Mouse (Mus musculus): ENCODE data around the gene Lmo1.

The Lmo1 gene

DNA sequence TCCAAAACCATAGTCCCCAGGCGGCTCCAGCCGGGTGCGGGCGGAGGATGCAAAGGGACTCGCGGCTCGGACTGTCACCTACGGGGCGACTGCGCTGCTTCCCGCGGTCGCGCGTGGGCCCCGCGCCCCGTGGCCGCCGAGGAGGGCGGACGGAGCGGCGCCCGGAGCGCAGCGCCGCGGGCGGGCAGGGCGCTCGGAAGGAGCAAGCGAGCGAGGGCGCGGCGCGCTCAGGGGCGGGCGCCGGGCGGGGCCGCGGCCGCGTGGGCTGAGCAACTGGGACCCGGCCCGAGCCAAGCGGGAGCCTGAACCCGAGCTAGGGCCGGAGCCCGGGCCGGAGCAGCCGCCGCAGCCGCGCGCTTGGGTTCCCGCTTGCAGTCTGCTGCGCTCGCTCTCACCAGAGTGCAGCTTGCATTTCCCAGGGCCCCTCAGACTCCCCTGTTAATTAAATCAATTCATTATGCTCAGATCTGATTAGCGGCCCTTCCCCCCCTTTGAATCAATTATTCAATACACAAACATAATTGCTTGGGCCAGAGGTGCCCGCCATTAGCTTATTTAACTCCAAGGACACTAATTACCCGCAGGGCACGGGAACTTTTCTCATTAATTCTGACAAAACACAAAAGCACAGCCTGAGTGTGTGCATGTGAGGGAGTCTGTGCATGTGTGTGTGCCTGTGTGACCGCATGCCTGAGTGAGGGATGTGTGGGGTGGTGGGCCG, at the start of gene Lmo1:
Gene Lmo1 (minus strand): TSS at position 259 of the 721 bp plus-strand sequence.
- DNase-seq, result peak; percentile 93

DNA sequence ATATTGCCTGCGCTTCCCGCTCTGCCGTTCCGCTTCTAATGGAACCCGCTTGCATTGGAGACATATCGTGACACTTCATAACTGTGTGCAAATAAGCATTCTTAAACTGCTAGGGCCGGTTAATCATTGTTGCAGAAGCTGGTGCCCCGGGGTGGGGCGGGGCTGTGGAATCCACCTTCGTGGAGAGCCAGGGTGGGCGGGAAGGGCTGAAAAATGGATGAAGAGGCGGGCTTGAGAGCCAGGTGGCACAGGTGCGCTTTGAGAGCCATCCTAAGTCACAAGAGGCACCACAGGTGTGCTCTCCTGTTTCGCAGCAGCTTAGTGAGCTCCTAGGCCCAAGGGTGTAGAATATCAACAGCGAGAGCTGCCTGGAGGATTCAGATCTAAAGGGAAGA, 46.7 kb upstream of the Lmo1 start:
- DNase-seq, result no peak

DNA sequence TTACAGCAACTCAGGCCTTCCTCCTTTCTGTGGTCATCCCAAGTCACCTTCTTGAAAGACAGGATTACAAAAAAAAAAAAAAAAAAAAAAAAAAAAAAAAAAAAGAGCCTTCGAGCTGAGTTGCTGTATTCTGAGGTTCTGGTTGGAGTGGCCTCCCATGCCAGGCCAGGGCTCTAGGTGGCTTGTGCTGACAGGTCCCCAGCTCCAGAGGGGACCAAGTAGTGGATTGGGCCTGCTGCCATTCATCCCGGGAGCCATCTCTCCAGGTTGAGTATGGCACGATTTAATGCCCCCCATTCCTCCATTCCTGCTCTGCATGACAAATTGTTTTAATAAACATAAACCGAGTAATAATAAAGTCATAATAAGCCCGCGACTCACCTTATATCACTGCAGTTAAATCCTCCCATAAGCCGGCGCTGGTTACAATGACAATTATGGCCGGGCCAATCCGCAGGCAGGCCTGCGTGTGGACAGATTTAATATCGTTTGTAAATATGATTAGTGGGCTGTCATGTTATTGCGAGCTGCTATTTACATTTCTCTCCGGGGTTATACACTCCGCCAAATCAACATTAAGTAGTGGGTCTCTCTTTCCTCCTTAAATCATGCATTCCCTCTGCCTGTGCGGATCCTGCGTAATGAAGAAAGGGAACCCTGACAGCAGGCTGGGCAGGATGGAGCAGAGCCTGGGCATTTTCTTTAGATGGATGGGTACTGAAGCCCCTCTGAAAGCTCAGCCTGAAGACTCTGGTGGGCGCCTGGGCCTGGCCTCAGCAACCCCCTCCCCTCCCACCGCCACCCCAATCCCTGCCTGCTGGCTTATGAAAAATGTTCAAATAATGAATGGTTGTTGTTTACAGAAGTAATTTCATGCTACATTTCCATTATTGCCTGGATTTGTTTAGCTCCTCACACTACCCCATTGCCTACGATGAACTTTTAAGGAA, 46.0 kb upstream of the Lmo1 start:
- DNase-seq, result peak; percentile 74

DNA sequence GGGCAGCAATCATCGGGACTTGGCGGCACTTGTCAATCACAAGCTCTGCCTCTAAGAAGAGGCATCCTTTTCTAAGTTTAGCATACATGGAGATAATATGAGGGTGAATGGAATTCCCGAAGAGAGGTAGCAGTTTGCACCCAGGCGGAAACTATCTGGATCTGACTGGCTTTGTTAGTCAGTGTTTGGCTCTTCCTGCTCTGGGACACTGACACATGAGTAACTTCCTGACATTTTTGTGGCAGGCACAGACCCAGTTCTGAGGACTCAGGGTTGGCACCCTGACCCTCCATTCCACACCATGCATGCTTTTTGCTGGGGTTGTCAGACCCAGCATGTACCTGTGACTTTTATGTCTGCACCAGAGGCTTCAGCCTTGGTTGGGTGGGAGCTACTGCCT, 45.0 kb upstream of the Lmo1 start:
- peak; percentile 57 for DNase-seq

DNA sequence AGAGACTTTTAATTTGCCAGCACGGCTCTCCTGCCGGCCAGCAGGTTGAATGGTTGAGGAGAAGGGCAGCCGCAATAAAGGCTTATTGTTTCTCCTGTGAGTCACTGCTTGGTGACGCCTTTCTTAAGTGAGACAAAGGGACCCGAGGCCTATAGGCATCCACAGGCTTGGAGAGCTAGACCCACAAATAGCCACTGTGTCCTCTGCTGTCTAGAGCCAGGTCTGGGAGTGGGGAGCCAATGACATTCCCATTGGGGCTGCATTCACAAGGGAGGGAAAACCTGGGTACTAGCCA, 43.9 kb upstream of the Lmo1 start:
- no peak for DNase-seq

DNA sequence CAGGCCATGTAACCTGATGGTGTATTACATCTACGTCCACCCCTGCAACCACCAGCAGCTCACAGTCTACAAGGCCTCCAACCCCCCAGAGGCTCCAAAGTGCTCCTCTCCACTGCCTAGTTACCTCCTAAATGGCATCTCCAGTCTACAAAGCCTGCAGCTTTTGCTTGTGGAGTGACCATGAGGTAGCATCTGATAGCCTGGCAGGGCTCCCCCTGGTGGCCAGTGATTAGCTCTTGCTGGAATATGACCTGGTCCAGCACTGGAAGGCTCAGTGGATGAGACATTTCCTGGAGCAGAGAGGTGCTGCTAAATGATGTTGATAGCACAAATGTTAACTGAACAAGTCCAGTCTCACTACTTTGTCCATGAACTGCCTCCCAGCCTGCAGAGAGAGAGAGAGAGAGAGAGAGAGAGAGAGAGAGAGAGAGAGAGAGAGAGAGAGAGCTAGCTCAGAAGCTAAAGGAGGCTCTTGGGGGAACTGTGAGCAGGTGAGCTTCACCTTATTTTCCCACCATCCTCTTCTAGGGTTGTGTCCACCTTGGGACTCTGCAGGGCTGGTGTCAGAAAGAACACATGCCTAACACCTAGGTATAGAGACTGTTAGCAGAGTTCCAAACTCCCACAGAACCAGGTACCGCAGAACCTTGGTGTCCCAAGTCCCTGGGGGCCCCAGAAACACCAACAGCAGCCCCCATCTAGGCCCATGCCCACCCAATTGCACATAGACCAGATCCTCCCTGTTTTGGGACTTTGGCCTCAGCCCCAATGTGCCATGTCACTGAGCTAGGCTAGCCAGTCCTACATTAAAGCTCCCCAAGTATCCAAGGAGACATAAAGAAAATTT, 43.3 kb upstream of the Lmo1 start:
- DNase-seq, result peak; percentile 95

DNA sequence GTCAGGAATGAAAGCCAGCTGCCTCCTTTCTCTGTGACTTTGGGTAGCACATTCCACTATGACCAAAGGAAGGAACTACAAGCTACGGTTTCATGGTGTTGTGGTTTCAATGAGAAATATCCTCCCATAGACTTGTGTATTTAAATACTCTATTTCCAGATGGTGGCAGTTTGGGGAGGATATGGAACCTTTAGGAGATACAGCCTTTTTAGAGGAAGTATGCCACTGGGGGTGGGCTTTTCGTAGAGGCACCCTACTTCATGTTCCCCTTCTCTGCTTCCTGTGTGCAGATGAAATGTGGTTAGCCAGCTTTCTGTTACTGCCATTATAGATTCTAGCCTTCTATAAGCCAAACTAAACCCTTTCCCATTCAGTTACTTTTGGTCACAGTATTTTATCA, 34.8 kb upstream of the Lmo1 start:
- DNase-seq, result peak; percentile 90

DNA sequence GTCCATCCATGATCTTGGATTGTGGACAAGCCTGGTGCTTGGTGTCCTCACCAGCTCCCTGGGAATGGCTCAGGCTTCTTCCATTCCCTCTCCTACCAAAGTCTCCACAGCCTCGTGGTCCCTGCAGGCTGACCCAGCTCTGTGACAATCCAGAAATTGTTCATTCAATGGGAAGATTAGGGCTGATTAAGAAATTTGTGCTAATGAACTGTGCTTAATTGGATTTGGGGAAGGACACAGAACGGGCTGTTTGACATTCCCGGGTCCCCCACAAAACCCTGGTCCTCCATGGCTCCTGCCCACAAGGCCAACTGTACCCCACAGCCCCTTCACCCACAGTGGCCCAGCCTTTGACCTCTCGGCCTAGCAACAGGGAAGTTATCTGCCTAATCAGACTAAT, 32.8 kb upstream of the Lmo1 start:
- peak; percentile 63 for DNase-seq

DNA sequence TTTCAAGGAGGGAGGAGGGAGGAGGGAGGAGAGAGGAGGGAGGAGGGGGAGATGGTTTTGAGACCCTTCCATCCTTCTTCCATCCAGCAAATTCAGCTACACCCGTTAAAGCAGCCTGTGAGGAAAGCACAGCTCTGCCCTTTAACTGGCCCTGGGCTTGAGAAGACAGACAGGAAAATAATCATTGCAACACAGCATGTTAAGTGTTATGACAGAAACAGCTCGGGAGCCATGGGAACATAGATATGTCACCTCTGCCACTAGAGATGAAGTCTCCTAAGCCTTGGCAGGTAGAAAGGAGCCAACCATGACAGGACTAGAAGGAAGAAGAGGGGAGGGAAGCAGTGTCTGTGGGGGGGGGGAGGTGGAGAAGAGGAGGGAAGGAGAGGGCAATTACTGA, 31.4 kb upstream of the Lmo1 start:
- DNase-seq, result peak; percentile 76

DNA sequence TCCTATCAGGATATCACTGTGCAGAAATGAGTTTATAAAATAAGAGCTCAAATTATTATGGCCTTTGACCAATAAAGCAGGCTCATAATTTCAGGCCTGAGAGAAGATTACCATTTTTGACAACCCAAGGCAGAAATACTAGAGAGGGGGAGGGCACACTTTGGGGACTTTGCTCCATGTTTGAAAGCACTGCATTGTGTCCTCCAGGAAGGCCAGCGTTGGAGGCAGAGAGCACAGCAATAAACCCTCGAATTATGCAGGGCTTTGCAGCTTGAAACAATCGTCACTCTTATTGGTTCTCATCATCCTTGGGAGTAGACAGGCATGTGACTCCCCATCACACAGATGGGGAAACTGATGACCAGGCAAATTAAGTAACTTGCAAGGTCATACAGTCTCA, 28.1 kb upstream of the Lmo1 start:
- DNase-seq, result peak; percentile 42

DNA sequence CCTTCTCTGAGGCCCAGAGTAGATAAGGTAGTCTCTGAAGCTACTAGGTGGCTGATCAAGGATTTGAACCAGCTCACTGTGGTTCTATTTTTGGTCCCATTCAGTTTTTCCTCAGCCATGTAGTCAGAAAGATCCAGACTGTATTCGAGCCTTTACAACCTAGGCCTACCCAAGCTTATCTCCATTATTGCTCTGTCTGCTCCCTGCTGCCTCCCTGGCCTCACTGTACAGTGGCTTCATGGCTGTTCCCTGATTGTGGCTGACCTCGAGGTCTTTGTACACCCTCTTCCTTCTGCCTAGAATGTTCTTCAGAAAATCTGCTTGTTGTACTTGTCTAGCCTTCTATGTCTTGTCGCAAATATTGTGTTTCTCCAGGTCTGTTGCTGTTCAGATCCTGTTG, 25.6 kb upstream of the Lmo1 start:
- DNase-seq, result no peak

DNA sequence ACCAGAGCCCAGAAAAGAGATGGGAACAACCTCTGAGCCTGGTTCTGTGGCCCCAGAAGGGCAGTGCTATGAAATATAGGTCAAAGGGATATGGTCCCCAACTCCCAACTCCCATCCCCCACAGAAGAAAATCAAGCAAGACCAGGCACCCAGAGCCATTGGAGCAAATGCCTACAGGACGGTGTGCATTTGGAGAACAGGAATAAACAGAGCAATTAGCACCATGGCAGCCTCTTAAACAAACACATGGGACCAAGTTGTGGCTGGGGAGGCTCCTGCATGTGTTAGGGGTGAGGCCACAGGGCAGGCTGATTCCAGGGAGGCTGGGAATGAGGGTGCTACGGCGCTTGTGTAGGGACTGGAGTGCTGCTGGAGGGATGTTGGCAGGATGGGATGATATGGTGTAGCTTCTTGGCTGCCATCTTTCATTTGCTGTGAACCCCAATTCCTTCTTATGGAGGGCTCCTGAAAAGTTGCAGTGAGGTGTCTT, 22.2 kb upstream of the Lmo1 start:
- peak; percentile 80 for DNase-seq

DNA sequence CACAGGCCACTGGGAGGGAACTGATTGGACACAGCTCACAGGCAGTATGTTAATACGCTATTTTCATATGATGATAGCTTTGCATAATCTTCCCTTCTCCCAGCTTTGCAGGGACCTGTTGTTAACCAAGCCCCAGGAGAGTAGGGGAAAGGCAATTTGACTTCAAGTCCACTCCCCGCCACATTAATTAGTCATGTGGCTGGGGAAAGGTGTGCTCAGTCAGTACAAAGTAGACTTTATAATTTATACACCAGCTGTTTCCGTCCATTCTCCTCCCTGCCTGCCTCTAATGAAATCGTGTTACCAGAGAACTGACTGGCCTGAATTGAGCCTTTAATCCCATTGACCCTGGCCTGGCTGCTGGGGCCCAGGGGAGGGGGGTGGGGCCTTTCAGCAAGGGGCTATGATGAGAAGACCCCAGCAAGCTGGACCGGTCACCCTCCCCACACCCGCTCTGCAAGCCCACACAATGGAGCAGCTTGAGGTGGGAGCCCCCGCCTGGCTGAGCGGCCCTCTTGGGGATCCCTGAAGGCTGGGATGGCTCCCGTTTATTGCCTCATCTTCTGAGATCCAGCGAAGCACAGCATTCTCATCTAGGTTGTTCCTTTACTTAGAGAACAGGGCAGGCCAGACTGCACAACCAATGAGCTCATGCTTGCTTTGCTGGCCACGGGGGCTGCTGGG, 21.5 kb upstream of the Lmo1 start:
- peak; percentile 96 for DNase-seq

DNA sequence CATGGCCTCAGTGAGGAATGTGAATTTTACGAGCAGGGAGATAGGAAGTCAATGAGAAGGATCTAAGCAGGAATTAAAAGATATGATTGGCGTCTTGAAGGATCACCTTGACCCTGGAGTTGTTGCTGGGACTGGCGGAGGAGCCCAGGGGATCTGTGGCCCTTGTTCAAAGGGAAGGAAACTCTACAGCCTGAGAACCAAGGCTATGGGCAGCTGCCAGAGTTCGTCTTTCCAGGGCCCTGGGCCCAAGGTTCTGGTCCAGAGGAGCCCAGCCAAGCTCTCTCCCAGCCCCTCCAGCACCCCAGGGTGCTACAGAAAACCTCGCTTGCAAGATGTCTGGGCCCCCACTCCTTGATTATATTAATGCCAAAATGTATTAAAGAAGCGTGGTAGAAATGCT, 21.0 kb upstream of the Lmo1 start:
- no peak for DNase-seq

DNA sequence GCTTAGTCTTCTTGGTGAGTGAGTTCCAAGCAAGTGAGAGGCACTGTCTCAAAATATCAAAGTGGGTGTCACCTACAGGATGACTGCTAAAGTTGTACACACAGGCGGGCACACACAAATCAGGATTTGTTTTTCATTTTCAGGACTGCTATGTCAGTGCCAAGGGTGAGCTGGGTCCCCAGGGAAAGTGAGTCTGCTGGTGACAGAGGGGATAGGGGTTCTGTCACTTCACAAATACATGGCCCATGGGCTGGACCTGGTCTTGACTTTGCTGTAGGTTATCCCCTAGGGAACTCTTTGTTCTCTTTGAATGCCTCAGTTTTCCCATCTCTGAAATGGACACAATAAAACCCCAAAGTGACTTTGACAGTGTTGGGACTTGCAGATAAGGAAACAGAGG, 19.8 kb upstream of the Lmo1 start:
- peak; percentile 81 for DNase-seq

DNA sequence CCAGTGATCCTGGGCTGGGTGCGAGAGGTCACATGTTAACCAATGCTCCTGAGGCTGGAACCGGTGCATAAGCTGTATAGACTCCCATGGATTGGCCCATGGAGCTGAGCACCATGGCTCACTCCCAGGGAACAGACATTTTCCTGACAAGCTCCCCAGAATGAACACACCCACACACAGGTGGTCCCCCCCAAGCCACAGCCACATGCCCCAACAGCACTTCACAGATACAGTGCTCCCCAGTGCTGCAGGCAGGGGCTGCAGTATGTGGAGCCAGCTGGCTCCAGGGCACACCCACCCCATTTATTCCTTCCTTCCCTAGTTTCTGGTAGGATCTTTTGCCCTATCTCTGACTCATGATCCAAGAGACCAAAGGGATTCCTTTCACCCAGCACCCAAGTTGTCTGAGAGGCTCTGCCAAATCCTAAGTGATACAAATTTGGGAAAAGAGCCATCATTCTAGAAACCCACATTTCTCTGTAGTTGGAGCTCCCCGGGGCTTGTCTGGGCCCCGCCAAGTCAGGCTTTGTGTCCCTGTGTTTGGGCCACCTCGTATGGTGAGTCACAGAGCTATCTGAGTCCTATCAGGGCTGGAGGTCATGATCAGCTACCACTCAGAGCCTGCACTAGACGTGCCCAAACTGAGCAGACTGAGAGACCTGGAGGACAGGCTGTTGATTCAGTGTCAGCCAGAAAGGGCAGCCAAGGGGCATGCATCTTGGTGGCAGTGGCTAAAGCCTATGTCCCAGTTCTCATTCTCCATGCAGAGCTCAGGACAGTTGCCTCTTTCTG, 12.4 kb upstream of the Lmo1 start:
- peak; percentile 94 for DNase-seq

DNA sequence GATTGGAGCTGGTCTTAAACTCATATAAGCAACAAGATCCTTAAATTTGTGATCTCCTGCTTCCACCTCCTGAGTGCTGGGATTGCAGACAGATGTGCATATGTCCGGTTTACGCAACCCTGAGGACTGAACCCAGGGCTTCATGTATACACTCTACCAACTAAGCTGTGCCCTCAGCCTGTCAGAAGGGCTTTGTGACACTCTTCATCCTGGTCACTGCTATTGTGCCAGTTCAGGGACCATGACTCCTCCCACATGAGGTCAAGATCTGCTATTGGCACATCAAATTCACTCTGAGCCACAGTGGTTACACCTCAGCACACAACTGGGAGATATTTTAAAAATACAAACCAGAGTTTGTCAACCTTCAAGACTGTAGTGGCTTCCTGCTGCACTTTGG, 11.0 kb upstream of the Lmo1 start:
- DNase-seq, result no peak

DNA sequence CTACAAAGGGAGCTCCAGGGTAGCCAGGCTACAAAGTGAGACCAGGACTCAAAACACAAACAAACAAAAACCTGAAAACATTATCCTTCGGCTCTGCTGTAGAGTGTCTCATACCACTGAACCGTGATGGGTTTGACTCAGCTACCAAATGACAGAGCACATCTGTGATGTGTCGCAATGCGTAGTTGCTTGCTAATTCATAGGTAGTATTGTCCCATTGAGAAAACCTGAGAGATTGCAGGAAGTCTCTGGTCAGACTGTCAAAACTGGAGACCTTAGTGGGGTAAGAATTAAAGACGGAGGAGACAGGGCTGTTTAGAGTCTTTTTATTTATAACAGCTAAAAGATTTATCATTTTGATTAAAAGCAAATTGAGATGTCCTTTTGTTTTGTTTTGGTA, 10.6 kb upstream of the Lmo1 start:
- DNase-seq, result no peak

DNA sequence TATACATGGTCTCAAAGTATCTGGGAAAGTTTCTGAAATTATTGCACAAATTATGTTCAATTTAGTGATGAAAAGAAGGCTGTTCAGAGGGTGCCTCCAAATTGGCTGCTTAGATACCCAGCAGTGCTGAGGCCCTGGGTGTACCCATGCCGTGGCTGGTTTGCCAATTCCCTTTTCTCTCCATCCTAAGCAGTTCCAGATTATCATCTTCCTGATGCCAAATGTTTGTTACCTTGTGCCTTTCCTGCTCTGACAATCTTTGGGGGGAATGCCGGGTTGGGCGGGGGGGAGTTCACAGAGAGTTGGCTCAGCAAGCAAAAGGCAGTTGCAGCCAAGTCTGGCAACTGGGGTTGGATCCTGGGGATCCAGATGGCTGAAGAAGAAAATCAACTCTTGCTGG, 1.7 kb upstream of the Lmo1 start:
- DNase-seq, result no peak

DNA sequence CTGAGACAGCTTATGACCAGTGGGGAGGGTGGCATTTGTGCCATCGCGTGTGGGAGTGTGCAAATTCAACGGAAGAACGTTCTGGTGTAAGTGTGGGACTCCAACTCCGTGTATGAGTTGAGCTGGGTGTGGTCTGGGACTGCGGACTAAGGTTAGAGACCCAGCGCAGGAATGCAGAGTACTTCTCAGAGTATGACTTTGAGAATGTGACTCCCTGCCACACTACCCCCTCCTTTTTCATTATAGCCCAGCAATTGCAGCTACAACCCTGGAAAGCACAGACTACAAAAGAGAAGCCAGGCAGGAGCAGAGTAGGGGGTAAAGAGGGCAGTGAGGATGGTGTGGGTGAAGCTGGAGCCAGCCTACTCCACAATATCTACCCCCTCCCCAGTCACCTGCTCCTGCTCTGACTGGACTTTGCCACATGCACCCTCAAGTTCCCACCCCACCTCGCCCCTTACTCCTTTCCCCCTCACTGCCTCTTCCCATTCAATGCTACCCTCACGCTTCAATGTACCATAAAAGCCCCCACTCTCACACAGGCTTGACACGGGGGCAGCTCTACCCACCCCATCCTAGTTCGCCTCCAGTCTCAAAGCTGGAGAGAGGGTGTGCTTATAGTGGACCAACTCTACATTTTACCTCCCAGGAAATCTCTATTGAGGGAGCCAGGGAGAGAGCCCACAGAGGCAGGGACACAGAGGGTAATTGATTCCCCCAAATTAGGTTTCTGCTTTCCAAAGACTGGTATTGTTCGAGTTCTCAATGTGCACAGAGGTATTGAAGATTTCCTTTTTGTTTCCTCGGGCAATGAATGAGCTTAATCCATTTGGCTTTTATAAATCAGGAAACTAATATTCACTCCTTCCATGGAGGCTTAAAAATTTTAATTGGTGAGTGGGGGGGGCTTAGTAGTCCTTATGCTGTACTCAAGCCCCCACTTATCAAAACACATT, 941 bp upstream of the Lmo1 start:
- DNase-seq, result no peak
